In genomic region chr9:117442611-117443010, GRCm38 (mm10) we compare ENCODE assay signal across 10 mouse cellular contexts.
DNase-seq lines count a peak whose midpoint lies in the region; TF ChIP-seq lines count a peak whose summit lies in the region.
"Had no signal": no experiment of that assay in that cellular context is flagged by ENCODE, and none has a peak within 500 bp of the region (broad histone marks: within the 10 kb centered on the region; RNA-seq: fewer than 3 reads in every experiment).

No protein-coding gene starts in this region.

- no peak overlapping the region for H3K27ac ChIP-seq in heart, adult 2 months
- no peak overlapping the region for H3K27ac ChIP-seq in limb, embryonic 10.5 days

- H3K4me1 ChIP-seq in heart, adult 2 months (ENCODE audit: control insufficient read depth, insufficient read depth, low read length): no peaks in the 10 kb centered on the region
- peaks cover 5% of the 10 kb centered on the region for H3K4me1 ChIP-seq in limb, embryonic 10.5 days

- no peaks in the 10 kb centered on the region for H3K79me2 ChIP-seq in heart, adult 2 months (replicated peaks; ENCODE audit: control insufficient read depth, insufficient read depth, low read length)

- intact Hi-C loops in heart, adult 2 months (cut with DNase I): no loop called here
- intact Hi-C loops in left cerebral cortex, postnatal 4 days (cut with DNase I): no loop called here
- intact Hi-C loops in left cerebral cortex, postnatal 36 days (cut with DNase I): no loop called here

- 58% methylated on average over 7 of the region's 7 CpGs for WGBS in heart, adult 2 months
- 80% methylated on average over 7 of the region's 7 CpGs for WGBS in limb, embryonic 10.5 days

- no peak for TF ChIP-seq EP300 in heart, adult 2 months (IDR thresholded peaks at IDR 0.05; ENCODE audit: insufficient read depth, low read depth, low read length)

- H3K9ac ChIP-seq in heart, adult 2 months (ENCODE audit: low read depth, low read length): no peak overlapping the region

- H3K4me3 ChIP-seq in heart, adult 2 months: no peak overlapping the region
- no peak overlapping the region for H3K4me3 ChIP-seq in limb, embryonic 10.5 days

- H3K9me3 ChIP-seq in limb, embryonic 10.5 days (replicated peaks): no peaks in the 10 kb centered on the region

- no peak for TF ChIP-seq CTCF in heart, adult 2 months (IDR thresholded peaks at IDR 0.05)

- no peak for TF ChIP-seq POLR2A in heart, adult 2 months (IDR thresholded peaks at IDR 0.05; ENCODE audit: insufficient read depth, low read depth, low read length)

- no peaks in the 10 kb centered on the region for H3K36me3 ChIP-seq in heart, adult 2 months (ENCODE audit: control insufficient read depth, insufficient read depth, low read length)
- H3K36me3 ChIP-seq in limb, embryonic 10.5 days: no peaks in the 10 kb centered on the region

- no peaks in the 10 kb centered on the region for H3K27me3 ChIP-seq in heart, adult 2 months (ENCODE audit: control insufficient read depth, insufficient read depth, low read length)
- no peaks in the 10 kb centered on the region for H3K27me3 ChIP-seq in limb, embryonic 10.5 days (ENCODE audit: low read depth, poor library complexity, severe bottlenecking)

- DNase-seq in heart, adult 11 months: peak; percentile 70
- DNase-seq in heart, adult 2 months: no peak
- peak; percentile 29 for DNase-seq in left cerebral cortex, postnatal 4 days
- no peak for DNase-seq in left cerebral cortex, postnatal 36 days (ENCODE audit: low spot score in 2 of 2)
- DNase-seq in embryo, embryonic 11.5 days (ENCODE audit: low read depth, low spot score): peak; percentile 34
- peak; percentile 46 for DNase-seq in limb, embryonic 10.5 days (ENCODE audit: low spot score)
- DNase-seq in cerebellum, adult 9-11 months: no peak
- no peak for DNase-seq in spleen, adult 18-20 months
- DNase-seq: adrenal gland, postnatal 14 days; cerebellum, postnatal 36 days had no signal

Comparison
In these comparisons a context has a peak if more than half of its experiments do, and no peak if none do; other contexts are left out.
1. DNase-seq: peak in heart, adult 11 months (single experiment), left cerebral cortex, postnatal 4 days (single experiment), embryo, embryonic 11.5 days (single experiment) and limb, embryonic 10.5 days (single experiment); none in heart, adult 2 months (0 of 2), left cerebral cortex, postnatal 36 days (0 of 2), cerebellum, adult 9-11 months (single experiment) and spleen, adult 18-20 months (0 of 2).